Mouse (Mus musculus) erythroblast, embryonic 14.5 days (primary cell): ENCODE data around the gene Smarcd3. TPM values are rescaled to one million over a fixed set of nuclear protein-coding genes. Genes with fewer than 3 reads are reported as not detected.

Experiments
- H3K27me3 ChIP-seq: 2 replicates; pipeline ENCODE4 v1.6.1; 2012; ENCODE audit warnings: inconsistent platforms; ENCODE audit not compliant: control insufficient read depth
- H3K36me3 ChIP-seq: 2 replicates; pipeline ENCODE4 v1.6.1; 2012; ENCODE audit warnings: mild to moderate bottlenecking, inconsistent platforms; ENCODE audit not compliant: control insufficient read depth
- H3K4me1 ChIP-seq: 2 replicates; pipeline ENCODE4 v1.6.1; 2012; ENCODE audit warnings: inconsistent platforms; ENCODE audit not compliant: control insufficient read depth
- H3K4me3 ChIP-seq: replicated peaks from 2 replicates; pipeline ENCODE3; 2012; ENCODE audit warnings: moderate library complexity, mild to moderate bottlenecking, inconsistent platforms
- H3K9me3 ChIP-seq: 2 replicates; pipeline ENCODE4 v1.6.1; 2012; ENCODE audit warnings: low read length, inconsistent platforms, mixed read lengths; ENCODE audit not compliant: control insufficient read depth
- GATA1 ChIP-seq: IDR thresholded peaks from 2 replicates; pipeline ENCODE4 v1.6.1; 2012; ENCODE audit warnings: low read length, inconsistent platforms, mixed read lengths
- TAL1 ChIP-seq: IDR thresholded peaks from 3 replicates; pipeline ENCODE4 v1.6.1; 2012; ENCODE audit warnings: low read length, inconsistent platforms, mixed read lengths
- polyA plus RNA-seq: library from polyadenylated mRNA; stranded (reverse); fragments of >175 nt; gene quantifications from 2 replicates; pipeline ENCODE4 v1.2.3, GENCODE M21; 2012

Gene Smarcd3
- polyA plus RNA-seq, 1 experiment, result not detected

DNA sequence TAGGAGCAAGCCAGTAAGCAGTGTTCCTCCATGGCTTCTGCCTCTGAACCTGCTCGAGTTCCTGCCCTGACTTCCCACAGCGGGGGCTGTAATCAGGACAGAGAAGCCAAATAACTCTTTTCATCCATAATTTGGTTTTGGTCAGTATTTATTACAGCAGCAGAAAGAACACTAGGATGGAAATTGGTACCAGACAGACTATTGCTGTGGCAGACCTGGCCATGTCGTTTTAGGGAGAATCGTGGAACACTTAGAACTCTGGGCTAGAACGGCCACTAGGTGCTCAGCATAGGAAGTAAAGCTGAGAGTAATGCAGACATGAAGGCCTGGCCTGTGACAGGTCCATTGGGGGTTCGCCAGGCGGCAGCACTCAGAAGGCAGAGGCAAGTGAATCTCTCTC is 25.5 kb upstream of the Smarcd3 start:
- Histone ChIP-seq H3K36me3 (no peaks in the 10 kb centered on the region), H3K4me3 (no peak overlapping the region), H3K9me3 (no peaks in the 10 kb centered on the region), H3K4me1 (peaks cover 6% of the 10 kb centered on the region), H3K27me3 (peaks cover 4% of the 10 kb centered on the region; the same call in 1 of the 2 replicates)
- no peak for TF ChIP-seq GATA1
- no peak for TF ChIP-seq TAL1

DNA sequence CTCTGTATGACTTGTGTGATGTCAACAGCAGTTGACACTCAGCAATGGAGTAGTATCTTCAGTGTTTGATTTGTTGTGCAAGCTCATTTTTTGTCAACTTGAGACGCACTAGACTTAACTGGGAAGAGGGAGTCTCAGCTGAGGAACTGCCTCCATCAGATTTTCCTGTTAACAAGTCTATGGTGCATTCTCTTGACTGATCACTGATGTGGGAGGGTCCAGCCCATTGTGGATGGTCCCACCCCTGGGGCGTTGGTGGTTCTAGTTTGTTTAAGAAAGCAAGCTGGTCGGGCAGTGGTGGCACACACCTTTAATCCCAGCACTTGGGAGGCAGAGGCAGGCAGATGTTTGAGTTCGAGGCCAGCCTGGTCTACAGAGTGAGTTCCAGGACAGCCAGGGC is 25.0 kb upstream of the Smarcd3 start:
- no peaks in the 10 kb centered on the region for H3K36me3 ChIP-seq
- H3K27me3 ChIP-seq, result peaks cover 4% of the 10 kb centered on the region; the same call in 1 of the 2 replicates
- TF ChIP-seq TAL1 (no peak), GATA1 (no peak)

DNA sequence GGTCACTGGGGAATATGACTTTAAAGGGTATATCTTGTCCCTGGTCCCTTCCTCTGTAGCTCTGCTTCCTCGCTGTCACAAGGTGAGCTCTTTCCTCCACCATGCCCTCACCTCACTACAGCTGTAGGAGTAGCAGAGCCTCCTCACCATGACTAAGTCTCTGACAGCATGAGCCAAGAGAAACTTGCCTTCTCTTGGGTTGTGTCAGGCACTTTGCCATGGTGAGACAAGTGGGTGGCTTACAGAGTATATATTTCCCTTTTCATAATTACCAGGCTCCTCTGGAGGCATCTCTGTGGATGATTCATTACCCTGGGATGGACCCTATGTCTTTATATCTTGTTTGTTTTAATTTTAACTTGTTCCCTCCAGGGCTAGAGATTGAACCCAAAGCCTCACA is 21.2 kb upstream of the Smarcd3 start:
- Histone ChIP-seq H3K9me3 (no peaks in the 10 kb centered on the region), H3K27me3 (no peaks in the 10 kb centered on the region), H3K4me1 (no peaks in the 10 kb centered on the region), H3K36me3 (no peaks in the 10 kb centered on the region), H3K4me3 (no peak overlapping the region)
- TF ChIP-seq GATA1 (no peak), TAL1 (no peak)

More for the DNA sequence above, 25.0 kb upstream of the Smarcd3 start:
- Histone ChIP-seq H3K9me3 (no peaks in the 10 kb centered on the region), H3K4me1 (peaks cover 6% of the 10 kb centered on the region), H3K4me3 (no peak overlapping the region)

DNA sequence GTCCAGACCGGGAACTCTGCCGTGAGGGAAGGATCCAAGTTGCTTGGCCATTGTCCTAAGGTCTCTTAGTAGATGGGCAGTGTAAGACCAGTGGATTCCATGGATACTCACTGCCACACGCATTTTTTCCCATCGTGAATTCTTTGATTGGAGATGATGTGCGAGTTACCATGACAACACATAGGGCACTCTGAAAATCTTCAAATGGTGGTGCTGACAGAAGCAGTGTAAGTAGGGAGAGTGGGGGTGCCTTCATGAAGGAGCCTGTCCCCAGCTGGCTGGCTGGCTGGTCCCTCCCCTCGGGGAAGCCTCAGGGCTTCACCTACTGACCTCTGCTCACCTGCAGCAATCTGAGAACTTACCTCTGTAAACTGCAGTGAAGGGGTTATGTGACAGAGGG is 14.9 kb upstream of the Smarcd3 start:
- TF ChIP-seq TAL1 (no peak), GATA1 (no peak)
- Histone ChIP-seq H3K36me3 (no peaks in the 10 kb centered on the region), H3K9me3 (no peaks in the 10 kb centered on the region), H3K4me3 (no peak overlapping the region), H3K4me1 (no peaks in the 10 kb centered on the region), H3K27me3 (no peaks in the 10 kb centered on the region)

- TF ChIP-seq TAL1 (no peak), GATA1 (no peak)
- Histone ChIP-seq H3K27me3 (no peaks in the 10 kb centered on the region), H3K4me3 (no peak overlapping the region), H3K9me3 (no peaks in the 10 kb centered on the region), H3K4me1 (no peaks in the 10 kb centered on the region), H3K36me3 (no peaks in the 10 kb centered on the region)
Measured at GRCm38 (mm10) chr5:24638131-24638530, 13.9 kb upstream of the Smarcd3 start.

DNA sequence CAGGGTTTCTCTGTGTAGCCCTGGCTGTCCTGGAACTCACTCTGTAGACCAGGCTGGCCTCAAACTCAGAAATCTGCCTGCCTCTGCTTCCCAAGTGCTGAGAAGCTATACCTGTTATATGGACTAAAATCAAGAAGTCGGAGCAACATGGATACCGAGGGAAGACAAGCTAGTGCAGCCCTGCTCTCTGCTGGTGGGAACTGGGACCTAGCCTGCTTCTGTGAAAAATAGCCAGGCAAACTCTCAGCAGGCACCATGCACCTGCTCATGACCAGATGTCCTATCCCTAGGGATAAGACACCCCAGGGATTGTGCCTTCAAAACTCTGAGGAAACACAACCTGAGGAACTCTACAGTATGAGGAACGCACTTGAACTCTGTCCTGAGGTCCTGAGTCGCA is 12.8 kb upstream of the Smarcd3 start:
- Histone ChIP-seq H3K27me3 (no peaks in the 10 kb centered on the region), H3K4me3 (no peak overlapping the region), H3K4me1 (no peaks in the 10 kb centered on the region), H3K9me3 (no peaks in the 10 kb centered on the region), H3K36me3 (no peaks in the 10 kb centered on the region)
- no peak for TF ChIP-seq TAL1
- TF ChIP-seq GATA1, result no peak

DNA sequence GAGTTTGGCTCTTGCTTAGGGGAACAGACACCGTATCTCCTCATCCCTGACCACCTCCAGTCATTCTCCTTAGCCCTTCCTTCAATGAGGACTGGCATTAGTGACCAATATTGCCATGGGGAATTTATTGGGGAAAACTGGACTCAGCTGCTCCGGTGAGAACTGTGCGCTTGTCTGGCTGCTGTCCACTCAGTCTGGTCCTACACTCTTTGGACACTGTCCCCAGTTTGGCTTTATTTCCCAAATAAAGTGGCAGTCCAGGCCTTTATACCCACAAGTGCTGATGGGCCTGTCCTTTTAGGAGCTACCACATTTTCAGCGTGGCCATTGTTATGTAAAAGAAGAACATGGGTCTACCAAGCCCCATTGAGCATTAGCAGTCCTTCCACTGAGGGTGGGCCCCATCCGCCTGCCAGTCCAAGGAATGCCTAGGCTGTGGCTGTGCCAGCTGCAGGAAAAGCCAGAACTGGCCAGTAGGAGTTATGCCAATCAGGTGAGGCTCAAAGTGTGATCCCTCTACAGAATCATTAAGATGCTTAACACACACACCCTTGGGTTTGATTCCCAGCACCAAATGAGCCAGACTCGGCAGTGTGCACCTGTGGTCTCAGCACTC is 11.4 kb upstream of the Smarcd3 start:
- Histone ChIP-seq H3K4me3 (no peak overlapping the region), H3K36me3 (no peaks in the 10 kb centered on the region), H3K9me3 (no peaks in the 10 kb centered on the region), H3K27me3 (no peaks in the 10 kb centered on the region; the same call in 1 of the 2 replicates), H3K4me1 (no peaks in the 10 kb centered on the region)
- TF ChIP-seq TAL1, result no peak

GRCm38 (mm10) chr5:24635093-24635492 is 10.9 kb upstream of the Smarcd3 start:
- Histone ChIP-seq H3K4me1 (no peaks in the 10 kb centered on the region), H3K36me3 (no peaks in the 10 kb centered on the region), H3K4me3 (no peak overlapping the region), H3K9me3 (no peaks in the 10 kb centered on the region), H3K27me3 (no peaks in the 10 kb centered on the region; the same call in 1 of the 2 replicates)
- TF ChIP-seq TAL1 (no peak), GATA1 (no peak)

DNA sequence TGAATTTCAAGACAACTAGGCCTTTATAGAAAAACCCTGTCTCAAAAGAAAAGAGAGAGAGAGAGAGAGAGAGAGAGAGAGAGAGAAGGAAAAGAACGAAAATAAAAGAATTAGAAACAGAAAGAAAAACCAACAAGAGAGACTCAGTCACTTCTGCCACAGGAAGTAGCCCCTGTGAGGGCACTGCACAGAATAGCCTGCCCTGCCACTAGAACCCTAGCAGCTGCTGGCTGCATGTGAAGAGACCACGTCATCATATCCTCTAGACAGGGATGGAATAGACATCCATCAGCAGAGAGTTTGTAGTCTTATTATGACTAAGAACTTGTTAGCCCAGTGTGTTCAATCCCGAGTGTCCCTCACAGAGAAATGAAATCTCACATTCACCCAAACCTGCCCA is 5.5 kb upstream of the Smarcd3 start:
- no peak overlapping the region for H3K4me3 ChIP-seq
- no peaks in the 10 kb centered on the region for H3K4me1 ChIP-seq
- TF ChIP-seq GATA1 (no peak), TAL1 (no peak)
- no peaks in the 10 kb centered on the region for H3K9me3 ChIP-seq
- no peaks in the 10 kb centered on the region for H3K36me3 ChIP-seq
- peaks cover 6% of the 10 kb centered on the region for H3K27me3 ChIP-seq

DNA sequence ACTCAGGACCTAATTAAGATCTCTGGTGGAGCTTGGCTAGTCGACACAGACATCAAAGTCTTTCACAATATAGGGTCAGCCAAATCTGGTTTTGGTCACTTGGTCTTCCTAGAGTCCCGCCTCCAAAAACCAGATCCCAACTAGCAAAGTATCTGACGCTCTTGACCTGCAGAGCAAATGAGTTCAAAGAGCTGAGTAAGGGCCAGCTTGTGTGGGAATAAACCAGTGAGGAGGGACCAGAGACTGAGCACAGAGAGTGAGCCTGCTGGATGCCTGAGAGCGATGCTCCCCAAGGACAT is 560 bp upstream of the Smarcd3 start:
- no peak for TF ChIP-seq TAL1
- TF ChIP-seq GATA1, result no peak
- no peak overlapping the region for H3K4me3 ChIP-seq
- H3K27me3 ChIP-seq, result peaks cover 25% of the 10 kb centered on the region
- H3K9me3 ChIP-seq, result no peaks in the 10 kb centered on the region
- no peaks in the 10 kb centered on the region for H3K36me3 ChIP-seq
- no peaks in the 10 kb centered on the region for H3K4me1 ChIP-seq
